Mouse (Mus musculus) forebrain, embryonic 13.5 days (tissue): ENCODE measurements around the gene Ank3. TPM values are rescaled to one million over a fixed set of nuclear protein-coding genes. Genes with fewer than 3 reads are reported as not detected.

Experiments used
- ATAC-seq: fragments of 200-750 bp; cut with Nextera tagmentation; 2 replicates; pipeline ENCODE4 v1.8.0; 2017
- H3K27ac ChIP-seq: fragments of 300-500 bp; sonication (generic); 2 replicates; pipeline ENCODE4 v1.5.1; 2015; ENCODE audit warnings: inconsistent platforms, mild to moderate bottlenecking, moderate library complexity
- H3K27me3 ChIP-seq: fragments of 300-500 bp; sonication (generic); 2 replicates; pipeline ENCODE4 v1.6.1; 2015; ENCODE audit warnings: mild to moderate bottlenecking, inconsistent platforms
- H3K36me3 ChIP-seq: fragments of 300-500 bp; sonication (generic); 2 replicates; pipeline ENCODE4 v1.6.1; 2015; ENCODE audit warnings: mild to moderate bottlenecking, inconsistent platforms; ENCODE audit not compliant: poor library complexity, severe bottlenecking
- H3K4me1 ChIP-seq: fragments of 300-500 bp; sonication (generic); 2 replicates; pipeline ENCODE4 v1.6.1; 2015; ENCODE audit warnings: inconsistent platforms
- H3K4me2 ChIP-seq: fragments of 300-500 bp; sonication (generic); 2 replicates; pipeline ENCODE4 v1.6.1; 2015; ENCODE audit warnings: inconsistent platforms, mild to moderate bottlenecking, moderate library complexity
- H3K4me3 ChIP-seq: fragments of 300-500 bp; sonication (generic); 2 replicates; pipeline ENCODE4 v1.5.1; 2015; ENCODE audit warnings: mild to moderate bottlenecking, inconsistent platforms
- H3K9ac ChIP-seq: fragments of 300-500 bp; sonication (generic); 2 replicates; pipeline ENCODE4 v1.6.1; 2015; ENCODE audit warnings: mild to moderate bottlenecking, inconsistent platforms
- H3K9me3 ChIP-seq: fragments of 300-500 bp; sonication (generic); replicated peaks from 2 replicates; pipeline ENCODE4 v1.6.1; 2016; ENCODE audit warnings: inconsistent platforms
- WGBS: fragments of 180-500 bp; shearing (Covaris S2); methylation state at CpG from one replicate; pipeline ENCODE4 v1.1.7; 2015; 5-methylcytosine and 5-hydroxymethylcytosine counted together
- polyA plus RNA-seq: library from polyadenylated mRNA; unstranded; fragments of >200 nt; fragmentation: Nextera tagmentation; extraction: Ambion mirVana; gene quantifications from 2 replicates; pipeline ENCODE4 v1.2.1, GENCODE M21; 2015

Gene Ank3
- polyA plus RNA-seq, 1 experiment from 2014 or later, result 63.5 TPM

- peaks cover 4% of the 10 kb centered on the region; the same call in 1 of the 2 replicates for H3K36me3 ChIP-seq
Observed at GRCm38 (mm10) chr10:69544653-69545052, 146.1 kb downstream of the Ank3 start.

GRCm38 (mm10) chr10:69545936-69546335, 147.4 kb downstream of the Ank3 start:
- Histone ChIP-seq H3K9ac (no peak overlapping the region), H3K4me2 (no peak overlapping the region), H3K9me3 (no peaks in the 10 kb centered on the region), H3K27me3 (no peaks in the 10 kb centered on the region), H3K4me1 (peaks cover 16% of the 10 kb centered on the region), H3K36me3 (no peaks in the 10 kb centered on the region), H3K27ac (no peak overlapping the region), H3K4me3 (no peak overlapping the region)
- ATAC-seq, result no peak
- 77% methylated on average over 3 of the region's 3 CpGs for WGBS

More at GRCm38 (mm10) chr10:69544653-69545052, 146.1 kb downstream of the Ank3 start:
- H3K27ac ChIP-seq, result no peak overlapping the region
- 0 out of 2 replicates have a peak overlapping the region, but pooled peaks have one; percentile 18 for H3K4me2 ChIP-seq
- 65% methylated on average over 7 of the region's 7 CpGs for WGBS
- no peaks in the 10 kb centered on the region for H3K27me3 ChIP-seq
- ATAC-seq, result no peak
- no peak overlapping the region for H3K4me3 ChIP-seq
- no peak overlapping the region for H3K9ac ChIP-seq
- peaks cover 16% of the 10 kb centered on the region for H3K4me1 ChIP-seq
- H3K9me3 ChIP-seq, result no peaks in the 10 kb centered on the region

- no peaks in the 10 kb centered on the region for H3K9me3 ChIP-seq
- H3K27ac ChIP-seq, result no peak overlapping the region
- no peaks in the 10 kb centered on the region for H3K36me3 ChIP-seq
- H3K27me3 ChIP-seq, result no peaks in the 10 kb centered on the region
- H3K4me1 ChIP-seq, result peaks cover 16% of the 10 kb centered on the region
- WGBS, result 83% methylated on average over 6 of the region's 6 CpGs
- no peak for ATAC-seq
- H3K9ac ChIP-seq, result no peak overlapping the region
- H3K4me2 ChIP-seq, result no peak overlapping the region
- no peak overlapping the region for H3K4me3 ChIP-seq
Observed at GRCm38 (mm10) chr10:69546643-69547042, 148.1 kb downstream of the Ank3 start.

GRCm38 (mm10) chr10:69548771-69549170, 150.2 kb downstream of the Ank3 start:
- Histone ChIP-seq H3K4me1 (peaks cover 13% of the 10 kb centered on the region), H3K27ac (no peak overlapping the region), H3K9me3 (no peaks in the 10 kb centered on the region), H3K36me3 (no peaks in the 10 kb centered on the region), H3K9ac (no peak overlapping the region), H3K4me2 (no peak overlapping the region), H3K27me3 (no peaks in the 10 kb centered on the region), H3K4me3 (no peak overlapping the region)
- no peak for ATAC-seq
- WGBS, result 86% methylated on average over 3 of the region's 3 CpGs

- Histone ChIP-seq H3K4me1 (peaks cover 12% of the 10 kb centered on the region), H3K4me3 (no peak overlapping the region), H3K36me3 (no peaks in the 10 kb centered on the region), H3K9me3 (no peaks in the 10 kb centered on the region), H3K27me3 (no peaks in the 10 kb centered on the region), H3K4me2 (no peak overlapping the region), H3K27ac (no peak overlapping the region), H3K9ac (no peak overlapping the region)
- no peak for ATAC-seq
- 96% methylated on average over 4 of the region's 4 CpGs for WGBS
Observed at GRCm38 (mm10) chr10:69549221-69549620, 150.6 kb downstream of the Ank3 start.

- whole genome bisulfite sequencing, result 81% methylated on average over 4 of the region's 4 CpGs
- H3K27ac ChIP-seq, result no peak overlapping the region
- ATAC-seq, result no peak
Observed at GRCm38 (mm10) chr10:69550824-69551223, 152.3 kb downstream of the Ank3 start.

GRCm38 (mm10) chr10:69553091-69553490, 154.5 kb downstream of the Ank3 start:
- Histone ChIP-seq H3K4me3 (no peak overlapping the region), H3K4me1 (peaks cover 6% of the 10 kb centered on the region; the same call in 1 of the 2 replicates), H3K9me3 (no peaks in the 10 kb centered on the region), H3K27me3 (no peaks in the 10 kb centered on the region), H3K27ac (no peak overlapping the region), H3K4me2 (no peak overlapping the region), H3K9ac (no peak overlapping the region), H3K36me3 (no peaks in the 10 kb centered on the region)
- no peak for ATAC-seq
- 80% methylated on average over 1 of the region's 1 CpGs for WGBS

More at GRCm38 (mm10) chr10:69550824-69551223, 152.3 kb downstream of the Ank3 start:
- no peaks in the 10 kb centered on the region for H3K9me3 ChIP-seq
- no peaks in the 10 kb centered on the region for H3K27me3 ChIP-seq
- H3K36me3 ChIP-seq, result no peaks in the 10 kb centered on the region
- peaks cover 4% of the 10 kb centered on the region; the same call in 1 of the 2 replicates for H3K4me1 ChIP-seq
- no peak overlapping the region for H3K4me2 ChIP-seq
- H3K9ac ChIP-seq, result no peak overlapping the region
- no peak overlapping the region for H3K4me3 ChIP-seq

GRCm38 (mm10) chr10:69555592-69555991, 157.0 kb downstream of the Ank3 start:
- H3K9me3 ChIP-seq, result no peaks in the 10 kb centered on the region
- WGBS, result 89% methylated on average over 4 of the region's 4 CpGs

GRCm38 (mm10) chr10:69556278-69556677, 157.7 kb downstream of the Ank3 start:
- WGBS, result 15% methylated on average over 13 of the region's 13 CpGs
- Histone ChIP-seq H3K9me3 (no peaks in the 10 kb centered on the region), H3K4me3 (no peak overlapping the region), H3K27ac (no peak overlapping the region), H3K4me2 (no peak overlapping the region), H3K9ac (no peak overlapping the region), H3K4me1 (peaks cover 6% of the 10 kb centered on the region; the same call in 1 of the 2 replicates), H3K27me3 (no peaks in the 10 kb centered on the region), H3K36me3 (no peaks in the 10 kb centered on the region)
- 0 out of 2 replicates have a peak, but pooled peaks have one; percentile 48 for ATAC-seq

More at GRCm38 (mm10) chr10:69555592-69555991, 157.0 kb downstream of the Ank3 start:
- Histone ChIP-seq H3K4me2 (no peak overlapping the region), H3K9ac (no peak overlapping the region), H3K27ac (no peak overlapping the region), H3K36me3 (no peaks in the 10 kb centered on the region), H3K27me3 (no peaks in the 10 kb centered on the region), H3K4me3 (no peak overlapping the region), H3K4me1 (peaks cover 6% of the 10 kb centered on the region; the same call in 1 of the 2 replicates)
- ATAC-seq, result 0 out of 2 replicates have a peak, but pooled peaks have one; percentile 13

GRCm38 (mm10) chr10:69560237-69560636, 161.7 kb downstream of the Ank3 start:
- Histone ChIP-seq H3K4me3 (no peak overlapping the region), H3K4me1 (0 out of 2 replicates have a peak, but pooled peaks cover 3% of the 10 kb centered on the region), H3K9me3 (no peaks in the 10 kb centered on the region), H3K27ac (no peak overlapping the region), H3K9ac (no peak overlapping the region), H3K36me3 (no peaks in the 10 kb centered on the region), H3K4me2 (no peak overlapping the region), H3K27me3 (no peaks in the 10 kb centered on the region)
- ATAC-seq, result no peak
- 87% methylated on average over 1 of the region's 1 CpGs for WGBS

- Histone ChIP-seq H3K9ac (no peak overlapping the region), H3K36me3 (no peaks in the 10 kb centered on the region), H3K4me2 (no peak overlapping the region), H3K9me3 (no peaks in the 10 kb centered on the region), H3K27me3 (no peaks in the 10 kb centered on the region), H3K4me1 (no peaks in the 10 kb centered on the region), H3K27ac (no peak overlapping the region), H3K4me3 (no peak overlapping the region)
- ATAC-seq, result no peak
- 92% methylated on average over 3 of the region's 4 CpGs for WGBS
Observed at GRCm38 (mm10) chr10:69562931-69563330, 164.4 kb downstream of the Ank3 start.

- Histone ChIP-seq H3K27ac (no peak overlapping the region), H3K9me3 (no peaks in the 10 kb centered on the region), H3K9ac (no peak overlapping the region), H3K36me3 (no peaks in the 10 kb centered on the region), H3K4me1 (no peaks in the 10 kb centered on the region), H3K27me3 (no peaks in the 10 kb centered on the region), H3K4me3 (no peak overlapping the region), H3K4me2 (no peak overlapping the region)
- no peak for ATAC-seq
- 94% methylated on average over 4 of the region's 4 CpGs for WGBS
Observed at GRCm38 (mm10) chr10:69565052-69565451, 166.5 kb downstream of the Ank3 start.

GRCm38 (mm10) chr10:69568976-69569375, 170.4 kb downstream of the Ank3 start:
- ATAC-seq, result no peak
- no peaks in the 10 kb centered on the region for H3K9me3 ChIP-seq
- no peaks in the 10 kb centered on the region for H3K36me3 ChIP-seq
- 81% methylated on average over 5 of the region's 5 CpGs for WGBS
- no peak overlapping the region for H3K9ac ChIP-seq
- no peak overlapping the region for H3K4me2 ChIP-seq
- H3K27me3 ChIP-seq, result no peaks in the 10 kb centered on the region
- peaks cover 33% of the 10 kb centered on the region for H3K4me1 ChIP-seq
- H3K27ac ChIP-seq, result no peak overlapping the region
- no peak overlapping the region for H3K4me3 ChIP-seq
